Mouse (Mus musculus) spleen, postnatal 4 days (tissue): ENCODE data around the gene Gm42372.

Source experiments
- DNase-seq, 2 experiments: peaks; one replicate each; pipeline ENCODE4 v3.0.0; 2022; ENCODE audit warnings: low spot score in 2 of 2

Gene Gm42372

DNA sequence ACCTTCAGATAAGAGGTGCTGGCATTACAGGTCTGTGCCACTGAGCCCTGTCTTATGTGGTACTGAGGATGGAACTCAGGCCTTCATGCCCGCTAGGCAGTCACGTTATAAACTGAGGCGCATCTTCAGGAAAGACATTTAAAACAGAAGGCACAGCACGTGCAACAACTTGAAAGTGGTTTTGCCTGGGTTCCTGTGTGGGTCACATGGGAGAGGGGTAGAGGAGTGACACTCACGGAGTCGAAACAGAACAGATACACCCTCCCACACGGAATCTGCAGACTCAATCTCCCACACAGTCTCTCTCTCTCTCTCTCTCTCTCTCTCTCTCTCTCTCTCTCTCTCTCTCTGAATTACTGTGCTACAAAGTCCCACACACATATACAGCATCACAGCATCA lies 47.4 kb downstream of the Gm42372 start:
- DNase-seq: no peak
